8 mouse cellular contexts compared by ENCODE assay signal in the genomic region with DNA sequence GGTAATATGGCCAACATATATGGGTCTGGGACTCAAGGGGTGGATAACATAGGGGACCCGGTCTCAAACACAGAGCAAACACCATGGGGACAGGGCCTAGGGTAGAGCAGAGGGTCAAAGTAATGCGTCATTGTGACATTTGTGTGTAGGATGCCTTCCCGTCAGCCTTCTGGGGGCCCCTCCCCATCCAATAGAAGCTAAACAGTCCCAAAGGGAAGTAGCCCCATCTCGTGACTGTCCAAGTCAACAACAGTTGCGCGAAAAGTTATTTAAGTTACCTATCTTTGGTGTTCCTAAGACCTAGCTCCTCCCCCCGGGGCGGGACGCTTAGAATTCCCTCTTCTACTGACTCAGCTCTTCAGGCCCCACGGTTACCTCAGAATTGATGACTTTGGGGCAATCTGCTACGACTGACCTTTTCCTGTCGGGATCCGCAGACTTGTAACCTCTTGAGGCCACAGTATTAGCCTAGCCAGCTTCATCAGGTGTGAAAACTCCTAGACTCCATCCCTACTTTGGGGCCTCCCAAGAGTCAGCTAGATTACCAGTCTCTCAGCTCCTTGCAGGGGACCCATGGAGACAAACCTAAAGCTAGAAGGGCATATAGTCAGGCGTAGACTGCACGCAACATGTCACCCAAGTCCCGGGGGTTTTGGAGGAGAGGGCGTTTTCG. TPM values are rescaled to one million over a fixed set of nuclear protein-coding genes. Genes with fewer than 3 reads are reported as not detected.
A peak's percentile ranks its signal among the peaks of the same experiment; 100 is the strongest.
DNase-seq lines count a peak whose midpoint lies in the region; ATAC-seq and TF ChIP-seq lines count a peak whose summit lies in the region.

No protein-coding gene starts in this region.

- no peak overlapping the region for H3K9ac ChIP-seq in heart, adult 2 months (ENCODE audit: low read depth, low read length)
- peak overlapping the region; percentile 51; the same call in 1 of the 2 replicates for H3K9ac ChIP-seq in limb, embryonic 14.5 days (ENCODE audit: low read depth, low read length, severe bottlenecking)
- H3K9ac ChIP-seq in midbrain, embryonic 15.5 days: peak overlapping the region; percentile 29; the same call in 1 of the 2 replicates

- no peak for TF ChIP-seq EP300 in heart, adult 2 months (IDR thresholded peaks at IDR 0.05; ENCODE audit: insufficient read depth, low read depth, low read length)

- no peak for TF ChIP-seq POLR2A in heart, adult 2 months (IDR thresholded peaks at IDR 0.05; ENCODE audit: insufficient read depth, low read depth, low read length)
- no peak for TF ChIP-seq POLR2A in bone marrow, adult 2 months (IDR thresholded peaks at IDR 0.05; ENCODE audit: borderline replicate concordance, control insufficient read depth, low read depth, low read length)
- no peak for TF ChIP-seq POLR2A in limb, embryonic 14.5 days (IDR thresholded peaks at IDR 0.05; ENCODE audit: borderline replicate concordance, extremely low read depth, insufficient read depth, insufficient read length)

- no peak for TF ChIP-seq CTCF in heart, adult 2 months (IDR thresholded peaks at IDR 0.05)
- TF ChIP-seq CTCF in bone marrow, adult 2 months (IDR thresholded peaks at IDR 0.05; ENCODE audit: control insufficient read depth, insufficient read depth, low read length): peak; percentile 31; the same call in 1 of the 2 replicates

- no peaks in the 10 kb centered on the region for H3K9me3 ChIP-seq in limb, embryonic 14.5 days (ENCODE audit: control insufficient read depth, low read length)
- no peaks in the 10 kb centered on the region for H3K9me3 ChIP-seq in midbrain, embryonic 15.5 days

- H3K79me2 ChIP-seq in heart, adult 2 months (replicated peaks; ENCODE audit: control insufficient read depth, insufficient read depth, low read length): no peaks in the 10 kb centered on the region

- DNase-seq in heart, adult 2 months: peak in 1 of 2 experiments; percentile 26
- no peak for DNase-seq in heart, postnatal 25 days (ENCODE audit: low spot score)
- no peak for DNase-seq in limb, embryonic 14.5 days (ENCODE audit: low spot score)
- DNase-seq in c-Kit-positive CD71-positive TER-119-positive erythroid progenitor cells, embryonic 14.5 days (ENCODE audit: low spot score): no peak
- no peak for DNase-seq in adipocyte (ENCODE audit: low spot score)

- no peaks in the 10 kb centered on the region for H3K27me3 ChIP-seq in heart, adult 2 months (ENCODE audit: control insufficient read depth, insufficient read depth, low read length)
- H3K27me3 ChIP-seq in limb, embryonic 14.5 days (ENCODE audit: control insufficient read depth, insufficient read depth, low read length): no peaks in the 10 kb centered on the region
- H3K27me3 ChIP-seq in midbrain, embryonic 15.5 days (replicated peaks): 0 out of 2 replicates have a peak, but pooled peaks cover 5% of the 10 kb centered on the region

- peak overlapping the region; percentile 38 for H3K4me3 ChIP-seq in heart, adult 2 months
- no peak overlapping the region for H3K4me3 ChIP-seq in bone marrow, adult 2 months (replicated peaks; ENCODE audit: control insufficient read depth, low read depth, low read length)
- peak overlapping the region; percentile 33 for H3K4me3 ChIP-seq in limb, embryonic 14.5 days (replicated peaks; ENCODE audit: low read length)
- H3K4me3 ChIP-seq in midbrain, embryonic 15.5 days: peak overlapping the region; percentile 32

- H3K4me1 ChIP-seq in heart, adult 2 months (ENCODE audit: control insufficient read depth, insufficient read depth, low read length): no peaks in the 10 kb centered on the region
- peaks cover 1% of the 10 kb centered on the region for H3K4me1 ChIP-seq in bone marrow, adult 2 months (ENCODE audit: control insufficient read depth, insufficient read depth, low read length)
- H3K4me1 ChIP-seq in limb, embryonic 14.5 days (ENCODE audit: control insufficient read depth, insufficient read depth, low read length): peaks cover 11% of the 10 kb centered on the region
- H3K4me1 ChIP-seq in midbrain, embryonic 15.5 days: peaks cover 8% of the 10 kb centered on the region

- peak; percentile 46 to 58; a peak in 3 of 4 replicates for ATAC-seq in hematopoietic stem cell, adult 5-6 weeks (replicated peaks in 1 of 2; ENCODE audit: insufficient read depth in 1 of 2, low FRiP score in 2 of 2, low TSS enrichment in 1 of 2, low read depth in 1 of 2, poor library complexity in 2 of 2, severe bottlenecking in 2 of 2)
- ATAC-seq in limb, embryonic 14.5 days (ENCODE audit: low FRiP score, low read depth): peak; percentile 28; the same call in 1 of the 2 replicates
- peak; percentile 20; the same call in 1 of the 2 replicates for ATAC-seq in midbrain, embryonic 15.5 days (replicated peaks)

- peak overlapping the region; percentile 69 for H3K4me2 ChIP-seq in limb, embryonic 14.5 days (replicated peaks; ENCODE audit: low read depth, low read length, severe bottlenecking)
- peak overlapping the region; percentile 60 for H3K4me2 ChIP-seq in midbrain, embryonic 15.5 days

- intact Hi-C loops in heart, adult 2 months (cut with DNase I): no loop called here
- intact Hi-C loops in heart, postnatal 25 days (cut with DNase I): no loop called here

- no peaks in the 10 kb centered on the region for H3K36me3 ChIP-seq in heart, adult 2 months (ENCODE audit: control insufficient read depth, insufficient read depth, low read length)
- no peaks in the 10 kb centered on the region for H3K36me3 ChIP-seq in limb, embryonic 14.5 days (ENCODE audit: control insufficient read depth, insufficient read depth, low read length)
- no peaks in the 10 kb centered on the region for H3K36me3 ChIP-seq in midbrain, embryonic 15.5 days (replicated peaks)

- WGBS in heart, adult 2 months: 25% methylated on average over 18 of the region's 18 CpGs
- 10% methylated on average over 18 of the region's 18 CpGs for WGBS in bone marrow, adult 2 months
- WGBS in limb, embryonic 14.5 days: 7% methylated on average over 18 of the region's 18 CpGs
- 14% methylated on average over 18 of the region's 18 CpGs for WGBS in midbrain, embryonic 15.5 days

- no peak overlapping the region for H3K27ac ChIP-seq in heart, adult 2 months
- H3K27ac ChIP-seq in bone marrow, adult 2 months (ENCODE audit: control insufficient read depth, insufficient read depth, low read depth, low read length, poor library complexity): no peak overlapping the region
- no peak overlapping the region for H3K27ac ChIP-seq in limb, embryonic 14.5 days (replicated peaks; ENCODE audit: low read depth, low read length)
- no peak overlapping the region for H3K27ac ChIP-seq in midbrain, embryonic 15.5 days

RNA-seq across cellular contexts. Expression of a gene that starts 20.2 kb away (rescaled TPM):
- 100 to 1,000 TPM; 405 to 430 TPM for total RNA-seq in heart, adult 2 months (2021)
- polyA plus RNA-seq in heart, adult 2 months (2012; rRNA removed): 258 and 363 TPM in 2 replicates
- 100 to 1,000 TPM; 494 to 517 TPM for total RNA-seq in heart, postnatal 25 days (2021)
- 682 and 801 TPM in 2 replicates for polyA plus RNA-seq in bone marrow, adult 2 months (2011; ENCODE audit: insufficient read depth, insufficient read length, low replicate concordance, missing spikeins)
- total RNA-seq in hematopoietic stem cell, adult 5-6 weeks (2017): 1,757 and 2,309 TPM in 2 replicates
- polyA plus RNA-seq in limb, embryonic 14.5 days (2012; rRNA removed): 1,296 and 1,586 TPM in 2 replicates
- 2,743 and 2,800 TPM in 2 replicates for polyA plus RNA-seq in limb, embryonic 14.5 days (2014; fragmentation: Nextera tagmentation; extraction: Ambion mirVana)
- polyA plus RNA-seq in midbrain, embryonic 15.5 days (2015; fragmentation: Nextera tagmentation; extraction: Ambion mirVana): 3,070 and 3,123 TPM in 2 replicates

RNA-seq across cellular contexts. Expression of a gene that starts 57.3 kb away (rescaled TPM):
- total RNA-seq in heart, adult 2 months (2021): 10 to 100 TPM; 11.7 to 12.1 TPM
- polyA plus RNA-seq in heart, adult 2 months (2012; rRNA removed): 5.0 and 9.8 TPM in 2 replicates
- total RNA-seq in heart, postnatal 25 days (2021): 10 to 100 TPM; 10.4 to 11.8 TPM
- polyA plus RNA-seq in bone marrow, adult 2 months (2011; ENCODE audit: insufficient read depth, insufficient read length, low replicate concordance, missing spikeins): 13.9 and 24.7 TPM in 2 replicates
- total RNA-seq in hematopoietic stem cell, adult 5-6 weeks (2017): 53.2 and 68.7 TPM in 2 replicates
- polyA plus RNA-seq in limb, embryonic 14.5 days (2012; rRNA removed): 24.6 and 29.8 TPM in 2 replicates
- polyA plus RNA-seq in limb, embryonic 14.5 days (2014; fragmentation: Nextera tagmentation; extraction: Ambion mirVana): 30.9 and 33.0 TPM in 2 replicates
- 29.0 and 30.9 TPM in 2 replicates for polyA plus RNA-seq in midbrain, embryonic 15.5 days (2015; fragmentation: Nextera tagmentation; extraction: Ambion mirVana)
